In the genomic region with DNA sequence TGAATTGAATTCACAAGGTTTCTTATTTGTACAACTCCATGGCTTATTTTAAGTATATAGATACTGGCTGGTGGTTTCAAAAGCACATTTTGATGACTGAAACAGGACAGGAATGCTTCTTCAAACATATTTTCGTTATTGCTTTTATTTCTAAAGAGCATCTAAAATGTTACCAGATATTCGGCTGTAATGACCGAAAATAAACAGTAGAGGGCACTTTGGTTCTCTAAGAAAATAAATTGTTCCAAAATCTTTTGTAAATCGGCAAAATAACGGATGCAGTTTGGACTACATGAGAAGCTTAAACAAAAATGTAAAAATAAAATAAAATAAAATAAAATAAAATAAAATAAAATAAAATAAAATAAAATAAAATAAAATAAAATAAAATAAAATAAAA, we compare ENCODE assay signal across 8 mouse cellular contexts.
DNase-seq lines count a peak whose midpoint lies in the region; ATAC-seq and TF ChIP-seq lines count a peak whose summit lies in the region.

No protein-coding gene starts in this region.

- H3K4me2 ChIP-seq in heart, postnatal 0 days (ENCODE audit: low read depth, low read length) = no peak overlapping the region
- H3K4me2 ChIP-seq in heart, embryonic 11.5 days = no peak overlapping the region
- no peak overlapping the region for H3K4me2 ChIP-seq in midbrain, embryonic 14.5 days (ENCODE audit: low read length)

- TF ChIP-seq EP300 in heart, postnatal 0 days (IDR thresholded peaks at IDR 0.05; ENCODE audit: low read depth) = no peak

- 19% methylated on average over 5 of the region's 5 CpGs for WGBS in heart, postnatal 0 days
- WGBS in heart, embryonic 11.5 days (ENCODE audit: insufficient replicate concordance) = 26% methylated on average over 5 of the region's 5 CpGs
- WGBS in midbrain, embryonic 14.5 days = 20% methylated on average over 5 of the region's 5 CpGs
- 33% methylated on average over 5 of the region's 5 CpGs for WGBS in midbrain, embryonic 10.5 days

- no peaks in the 10 kb centered on the region for H3K9me3 ChIP-seq in heart, postnatal 0 days (replicated peaks; ENCODE audit: control insufficient read depth, low read length)
- H3K9me3 ChIP-seq in heart, embryonic 11.5 days (replicated peaks; ENCODE audit: control insufficient read depth, low read length) = no peaks in the 10 kb centered on the region
- H3K9me3 ChIP-seq in midbrain, embryonic 14.5 days (ENCODE audit: control insufficient read depth, low read length) = no peaks in the 10 kb centered on the region
- no peaks in the 10 kb centered on the region for H3K9me3 ChIP-seq in midbrain, embryonic 10.5 days (replicated peaks)

- no peak overlapping the region for H3K9ac ChIP-seq in heart, postnatal 0 days (replicated peaks; ENCODE audit: low read depth, low read length)
- no peak overlapping the region for H3K9ac ChIP-seq in heart, embryonic 11.5 days (ENCODE audit: low read depth, low read length)
- H3K9ac ChIP-seq in midbrain, embryonic 14.5 days (replicated peaks; ENCODE audit: low read length) = no peak overlapping the region

- H3K4me1 ChIP-seq in heart, postnatal 0 days (ENCODE audit: control insufficient read depth, insufficient read depth) = no peaks in the 10 kb centered on the region
- H3K4me1 ChIP-seq in heart, embryonic 11.5 days (ENCODE audit: control insufficient read depth, insufficient read depth, low read length) = peaks cover 5% of the 10 kb centered on the region; the same call in 1 of the 2 replicates
- peaks cover 6% of the 10 kb centered on the region for H3K4me1 ChIP-seq in midbrain, embryonic 14.5 days (ENCODE audit: control insufficient read depth, insufficient read depth, low read length)
- peaks cover 14% of the 10 kb centered on the region for H3K4me1 ChIP-seq in midbrain, embryonic 10.5 days

- DNase-seq in heart, postnatal 0 days (ENCODE audit: low spot score) = peak; percentile 30
- DNase-seq in midbrain, embryonic 14.5 days = peak; percentile 88
- DNase-seq in midbrain, embryonic 10.5 days (ENCODE audit: low spot score) = no peak
- peak; percentile 54 for DNase-seq in c-Kit-positive CD71-positive TER-119-positive erythroid progenitor cells, embryonic 14.5 days (ENCODE audit: low spot score)
- peak; percentile 23 for DNase-seq in retina, postnatal 7 days (ENCODE audit: low read depth, low spot score)
- DNase-seq in ovary, adult 18-20 months (ENCODE audit: low spot score) = no peak
- no peak for DNase-seq in right cerebral cortex, postnatal 10 days (ENCODE audit: low spot score in 2 of 2)

- H3K27ac ChIP-seq in heart, postnatal 0 days (ENCODE audit: low read depth) = no peak overlapping the region
- H3K27ac ChIP-seq in heart, embryonic 11.5 days (ENCODE audit: low read depth, low read length) = no peak overlapping the region
- no peak overlapping the region for H3K27ac ChIP-seq in midbrain, embryonic 14.5 days (replicated peaks; ENCODE audit: low read depth, low read length)
- H3K27ac ChIP-seq in midbrain, embryonic 10.5 days (replicated peaks) = no peak overlapping the region

- H3K4me3 ChIP-seq in heart, postnatal 0 days (ENCODE audit: low read depth, low read length) = no peak overlapping the region
- H3K4me3 ChIP-seq in heart, embryonic 11.5 days (ENCODE audit: low read depth, low read length) = no peak overlapping the region
- H3K4me3 ChIP-seq in midbrain, embryonic 14.5 days (replicated peaks; ENCODE audit: low read depth, low read length) = no peak overlapping the region
- no peak overlapping the region for H3K4me3 ChIP-seq in midbrain, embryonic 10.5 days

- H3K36me3 ChIP-seq in heart, postnatal 0 days (replicated peaks; ENCODE audit: control insufficient read depth, insufficient read depth, low read length) = no peaks in the 10 kb centered on the region
- no peaks in the 10 kb centered on the region for H3K36me3 ChIP-seq in heart, embryonic 11.5 days (ENCODE audit: control insufficient read depth, insufficient read depth, low read length)
- H3K36me3 ChIP-seq in midbrain, embryonic 14.5 days (ENCODE audit: control insufficient read depth, insufficient read depth, low read length) = no peaks in the 10 kb centered on the region
- H3K36me3 ChIP-seq in midbrain, embryonic 10.5 days = no peaks in the 10 kb centered on the region

- peak; percentile 50 for TF ChIP-seq CTCF in heart, postnatal 0 days (IDR thresholded peaks at IDR 0.05; ENCODE audit: low read depth)

- no peaks in the 10 kb centered on the region for H3K27me3 ChIP-seq in heart, postnatal 0 days (ENCODE audit: control insufficient read depth, insufficient read depth, low read length)
- H3K27me3 ChIP-seq in heart, embryonic 11.5 days (ENCODE audit: control insufficient read depth, insufficient read depth, low read length) = no peaks in the 10 kb centered on the region
- H3K27me3 ChIP-seq in midbrain, embryonic 14.5 days (ENCODE audit: control insufficient read depth, insufficient read depth, low read length) = no peaks in the 10 kb centered on the region
- no peaks in the 10 kb centered on the region for H3K27me3 ChIP-seq in midbrain, embryonic 10.5 days (ENCODE audit: low read depth, poor library complexity, severe bottlenecking)

- ATAC-seq in heart, postnatal 0 days (ENCODE audit: insufficient read depth, low read depth) = no peak
- no peak for ATAC-seq in heart, embryonic 11.5 days (replicated peaks; ENCODE audit: insufficient number of reproducible peaks, low FRiP score, low TSS enrichment)
- ATAC-seq in midbrain, embryonic 14.5 days (ENCODE audit: low FRiP score, low TSS enrichment) = no peak

Comparison
In these comparisons a context has a peak if more than half of its experiments do, and no peak if none do; other contexts are left out.
1. DNase-seq: peak in heart, postnatal 0 days (single experiment), midbrain, embryonic 14.5 days (single experiment), c-Kit-positive CD71-positive TER-119-positive erythroid progenitor cells, embryonic 14.5 days (single experiment) and retina, postnatal 7 days (single experiment); none in midbrain, embryonic 10.5 days (single experiment), ovary, adult 18-20 months (single experiment) and right cerebral cortex, postnatal 10 days (0 of 2).